Mouse (Mus musculus): ENCODE data around the gene Fam241a. TPM values are rescaled to one million over a fixed set of nuclear protein-coding genes. Genes with fewer than 3 reads are reported as not detected.
A peak's percentile ranks its signal among the peaks of the same experiment; 100 is the strongest.

Fam241a gene
- polyA plus RNA-seq, 1 experiment = 3.6 TPM

GRCm38 (mm10) chr3:127894981-127895779, 944 bp downstream of the Fam241a start:
- Histone ChIP-seq H3K4me1 (ENCODE audit: control insufficient read depth, insufficient read depth, insufficient read length, low read length) (peaks cover 16% of the 10 kb centered on the region; the same call in 1 of the 2 replicates), H3K27me3 (ENCODE audit: control insufficient read depth, insufficient read depth, low read length) (no peaks in the 10 kb centered on the region), H3K27ac (ENCODE audit: insufficient read depth, low read depth, low read length) (peak overlapping the region; percentile 84), H3K4me3 (ENCODE audit: low read depth, low read length) (peak overlapping the region; percentile 85), H3K36me3 (ENCODE audit: control insufficient read depth, insufficient read depth, low read length) (0 out of 2 replicates have a peak, but pooled peaks cover 1% of the 10 kb centered on the region)
- no peak for TF ChIP-seq CTCF (IDR thresholded peaks at IDR 0.05; ENCODE audit: extremely low read depth, insufficient read length, insufficient replicate concordance, low read depth, low read length)
- no peak for TF ChIP-seq POLR2A (IDR thresholded peaks at IDR 0.05; ENCODE audit: low read depth, low read length)
- WGBS = 34% methylated on average over 7 of the region's 7 CpGs

- WGBS = 65% methylated on average over 7 of the region's 7 CpGs
- TF ChIP-seq POLR2A (IDR thresholded peaks at IDR 0.05; ENCODE audit: low read depth, low read length) = no peak
- TF ChIP-seq CTCF (IDR thresholded peaks at IDR 0.05; ENCODE audit: extremely low read depth, insufficient read length, insufficient replicate concordance, low read depth, low read length) = no peak
Measured at GRCm38 (mm10) chr3:127893902-127894301, 2.2 kb downstream of the Fam241a start.

GRCm38 (mm10) chr3:127891906-127892305, 4.2 kb downstream of the Fam241a start:
- no peak for TF ChIP-seq CTCF (IDR thresholded peaks at IDR 0.05; ENCODE audit: extremely low read depth, insufficient read length, insufficient replicate concordance, low read depth, low read length)
- no peak for TF ChIP-seq POLR2A (IDR thresholded peaks at IDR 0.05; ENCODE audit: low read depth, low read length)
- Histone ChIP-seq H3K36me3 (ENCODE audit: control insufficient read depth, insufficient read depth, low read length) (0 out of 2 replicates have a peak, but pooled peaks cover 1% of the 10 kb centered on the region), H3K27ac (ENCODE audit: insufficient read depth, low read depth, low read length) (no peak overlapping the region), H3K4me1 (ENCODE audit: control insufficient read depth, insufficient read depth, insufficient read length, low read length) (peaks cover 16% of the 10 kb centered on the region; the same call in 1 of the 2 replicates), H3K4me3 (ENCODE audit: low read depth, low read length) (no peak overlapping the region), H3K27me3 (ENCODE audit: control insufficient read depth, insufficient read depth, low read length) (no peaks in the 10 kb centered on the region)
- 83% methylated on average over 10 of the region's 10 CpGs for WGBS

More at GRCm38 (mm10) chr3:127893902-127894301, 2.2 kb downstream of the Fam241a start:
- H3K36me3 ChIP-seq (ENCODE audit: control insufficient read depth, insufficient read depth, low read length) = 0 out of 2 replicates have a peak, but pooled peaks cover 1% of the 10 kb centered on the region
- H3K27me3 ChIP-seq (ENCODE audit: control insufficient read depth, insufficient read depth, low read length) = no peaks in the 10 kb centered on the region
- H3K4me3 ChIP-seq (ENCODE audit: low read depth, low read length) = peak overlapping the region; percentile 18; the same call in 1 of the 2 replicates
- peaks cover 16% of the 10 kb centered on the region; the same call in 1 of the 2 replicates for H3K4me1 ChIP-seq (ENCODE audit: control insufficient read depth, insufficient read depth, insufficient read length, low read length)
- H3K27ac ChIP-seq (ENCODE audit: insufficient read depth, low read depth, low read length) = peak overlapping the region; percentile 12; the same call in 1 of the 2 replicates

DNA sequence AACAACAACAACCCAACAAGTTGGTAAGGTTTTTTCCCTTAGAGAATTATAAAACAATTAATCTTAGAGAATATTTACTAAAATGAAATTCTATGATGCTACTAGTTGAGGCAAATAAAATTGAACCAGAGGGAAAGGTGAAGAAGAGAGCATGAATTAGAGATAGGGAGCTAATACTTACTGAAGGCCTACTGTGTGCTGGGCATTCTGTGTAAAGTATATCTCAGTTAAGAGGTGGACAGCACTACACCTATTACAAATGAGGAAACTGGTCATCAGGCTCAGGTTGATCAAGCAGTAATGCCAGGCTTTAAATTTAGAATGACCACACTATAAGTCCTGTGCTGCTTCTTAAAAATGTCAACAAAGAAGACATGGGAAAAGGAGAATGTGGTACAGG, 6.1 kb downstream of the Fam241a start:
- H3K27me3 ChIP-seq (ENCODE audit: control insufficient read depth, insufficient read depth, low read length) = no peaks in the 10 kb centered on the region
- H3K4me3 ChIP-seq (ENCODE audit: low read depth, low read length) = no peak overlapping the region
- 0 out of 2 replicates have a peak, but pooled peaks cover 1% of the 10 kb centered on the region for H3K36me3 ChIP-seq (ENCODE audit: control insufficient read depth, insufficient read depth, low read length)
- TF ChIP-seq CTCF (IDR thresholded peaks at IDR 0.05; ENCODE audit: extremely low read depth, insufficient read length, insufficient replicate concordance, low read depth, low read length) = no peak
- no peak for TF ChIP-seq POLR2A (IDR thresholded peaks at IDR 0.05; ENCODE audit: low read depth, low read length)
- H3K27ac ChIP-seq (ENCODE audit: insufficient read depth, low read depth, low read length) = no peak overlapping the region
- H3K4me1 ChIP-seq (ENCODE audit: control insufficient read depth, insufficient read depth, insufficient read length, low read length) = peaks cover 16% of the 10 kb centered on the region; the same call in 1 of the 2 replicates

DNA sequence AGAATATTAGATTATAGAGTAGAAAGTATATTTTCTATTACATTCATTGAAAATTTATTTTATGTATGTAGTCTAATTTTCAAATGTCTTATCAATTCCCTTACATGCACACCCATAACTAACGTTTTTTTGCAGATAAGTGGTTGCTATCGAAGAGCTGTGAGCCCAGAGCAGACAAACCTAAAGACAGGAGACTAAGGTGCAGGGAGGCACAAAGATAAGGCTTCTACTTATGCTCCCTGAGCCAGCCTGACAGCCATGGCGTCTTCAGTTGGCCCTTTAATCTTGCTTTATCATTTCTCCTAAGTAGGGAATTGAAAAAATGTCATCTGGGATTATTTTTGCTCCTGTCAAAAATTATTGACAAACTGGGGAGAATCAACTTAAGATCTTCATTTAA, 6.6 kb downstream of the Fam241a start:
- 51% methylated on average over 3 of the region's 3 CpGs for WGBS
- Histone ChIP-seq H3K27me3 (ENCODE audit: control insufficient read depth, insufficient read depth, low read length) (no peaks in the 10 kb centered on the region), H3K4me3 (ENCODE audit: low read depth, low read length) (no peak overlapping the region), H3K36me3 (ENCODE audit: control insufficient read depth, insufficient read depth, low read length) (0 out of 2 replicates have a peak, but pooled peaks cover 1% of the 10 kb centered on the region), H3K4me1 (ENCODE audit: control insufficient read depth, insufficient read depth, insufficient read length, low read length) (peaks cover 15% of the 10 kb centered on the region; the same call in 1 of the 2 replicates), H3K27ac (ENCODE audit: insufficient read depth, low read depth, low read length) (no peak overlapping the region)
- TF ChIP-seq POLR2A (IDR thresholded peaks at IDR 0.05; ENCODE audit: low read depth, low read length) (no peak), CTCF (IDR thresholded peaks at IDR 0.05; ENCODE audit: extremely low read depth, insufficient read length, insufficient replicate concordance, low read depth, low read length) (no peak)

DNA sequence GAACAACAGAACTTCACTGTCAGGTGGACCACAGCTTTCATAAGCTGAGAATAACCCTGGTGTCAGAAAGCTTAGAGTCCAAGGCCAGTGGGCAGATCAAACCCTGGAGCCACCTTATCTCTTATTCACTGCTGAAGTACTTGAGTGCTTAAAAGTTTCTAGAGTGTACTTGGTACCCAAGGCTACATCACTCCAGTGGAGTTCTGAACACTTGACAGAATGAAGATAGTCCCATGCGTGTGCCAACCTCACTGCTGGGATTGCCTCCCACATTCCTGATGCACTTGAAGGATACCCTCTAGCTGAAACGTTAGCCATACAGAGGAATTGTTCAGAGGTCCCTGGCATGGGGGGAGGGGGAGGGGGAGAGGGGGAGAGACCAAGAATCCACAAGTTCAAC, 14.4 kb downstream of the Fam241a start:
- TF ChIP-seq CTCF (IDR thresholded peaks at IDR 0.05; ENCODE audit: extremely low read depth, insufficient read length, insufficient replicate concordance, low read depth, low read length) = no peak
- TF ChIP-seq POLR2A (IDR thresholded peaks at IDR 0.05; ENCODE audit: low read depth, low read length) = no peak
- Histone ChIP-seq H3K4me3 (ENCODE audit: low read depth, low read length) (no peak overlapping the region), H3K27me3 (ENCODE audit: control insufficient read depth, insufficient read depth, low read length) (no peaks in the 10 kb centered on the region), H3K27ac (ENCODE audit: insufficient read depth, low read depth, low read length) (no peak overlapping the region), H3K36me3 (ENCODE audit: control insufficient read depth, insufficient read depth, low read length) (no peaks in the 10 kb centered on the region), H3K4me1 (ENCODE audit: control insufficient read depth, insufficient read depth, insufficient read length, low read length) (peaks cover 4% of the 10 kb centered on the region; the same call in 1 of the 2 replicates)
- 71% methylated on average over 2 of the region's 2 CpGs for WGBS

DNA sequence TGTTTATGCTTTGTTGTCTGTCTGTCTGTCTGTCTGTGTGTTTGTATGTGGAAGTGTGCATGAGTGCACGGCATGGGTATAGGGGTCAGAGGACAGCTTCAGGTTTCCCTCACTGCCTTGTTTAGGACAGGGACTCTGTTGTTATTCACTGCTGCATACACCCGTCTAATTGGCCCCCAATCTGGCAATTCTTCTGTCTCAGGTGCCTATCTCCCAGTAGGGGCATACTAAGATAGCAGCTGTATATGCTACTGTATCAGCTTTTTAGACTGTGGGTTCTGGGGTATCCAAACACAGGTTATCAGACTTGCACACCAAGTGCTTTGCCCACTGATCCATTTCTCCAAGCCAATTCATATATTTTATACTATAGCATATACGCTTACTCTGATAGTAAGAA, 16.2 kb downstream of the Fam241a start:
- 89% methylated on average over 3 of the region's 3 CpGs for WGBS
- Histone ChIP-seq H3K4me1 (ENCODE audit: control insufficient read depth, insufficient read depth, insufficient read length, low read length) (peaks cover 4% of the 10 kb centered on the region; the same call in 1 of the 2 replicates), H3K4me3 (ENCODE audit: low read depth, low read length) (no peak overlapping the region), H3K27me3 (ENCODE audit: control insufficient read depth, insufficient read depth, low read length) (no peaks in the 10 kb centered on the region), H3K36me3 (ENCODE audit: control insufficient read depth, insufficient read depth, low read length) (no peaks in the 10 kb centered on the region), H3K27ac (ENCODE audit: insufficient read depth, low read depth, low read length) (no peak overlapping the region)
- TF ChIP-seq CTCF (IDR thresholded peaks at IDR 0.05; ENCODE audit: extremely low read depth, insufficient read length, insufficient replicate concordance, low read depth, low read length) (no peak), POLR2A (IDR thresholded peaks at IDR 0.05; ENCODE audit: low read depth, low read length) (no peak)
